Mouse (Mus musculus): ENCODE measurements around the gene Gm49396. TPM values are rescaled to one million over a fixed set of nuclear protein-coding genes. Genes with fewer than 3 reads are reported as not detected.

The Gm49396 gene
- 18.1 and 19.5 TPM in 2 replicates for polyA plus RNA-seq (2016; fragmentation: Nextera tagmentation; extraction: Ambion mirVana)

- peak within 1 kb of the TSS; percentile 76 for H3K4me3 ChIP-seq
- peak within 1 kb of the TSS; percentile 94 for H3K27ac ChIP-seq
- H3K4me2 ChIP-seq (replicated peaks), result peak within 1 kb of the TSS; percentile 82
- peaks cover 35% of the 10 kb centered on the region for H3K36me3 ChIP-seq
- peak; percentile 84 for ATAC-seq (ENCODE audit: low FRiP score)
- H3K9ac ChIP-seq, result peak within 1 kb of the TSS; percentile 85
- no peaks in the 10 kb centered on the region for H3K27me3 ChIP-seq
- WGBS, result under 1% methylated on average over 45 of the region's 45 CpGs
- H3K4me1 ChIP-seq, result peaks cover 20% of the 10 kb centered on the region
- H3K9me3 ChIP-seq (replicated peaks), result no peaks in the 10 kb centered on the region
Observed at GRCm38 (mm10) chr7:30563117-30563905, at the start of gene Gm49396, which contains the start of the genes U2af1l4 and Psenen. Gene Gm49396 (plus strand): TSS chr7:30563344. Gene U2af1l4 (plus strand): TSS chr7:30563301. Gene Psenen (minus strand): TSS chr7:30563627.

- WGBS, result 59% methylated on average over 24 of the region's 24 CpGs
- H3K9ac ChIP-seq, result no peak overlapping the region
- H3K36me3 ChIP-seq, result no peaks in the 10 kb centered on the region
- no peak overlapping the region for H3K4me2 ChIP-seq (replicated peaks)
- peaks cover 3% of the 10 kb centered on the region; the same call in 1 of the 2 replicates for H3K4me1 ChIP-seq
- H3K27ac ChIP-seq, result no peak overlapping the region
- ATAC-seq (ENCODE audit: low FRiP score), result no peak
- H3K9me3 ChIP-seq (replicated peaks), result no peaks in the 10 kb centered on the region
- no peaks in the 10 kb centered on the region for H3K27me3 ChIP-seq
- no peak overlapping the region for H3K4me3 ChIP-seq
Observed at GRCm38 (mm10) chr7:30515003-30515760, 48.0 kb upstream of the Gm49396 start.

DNA sequence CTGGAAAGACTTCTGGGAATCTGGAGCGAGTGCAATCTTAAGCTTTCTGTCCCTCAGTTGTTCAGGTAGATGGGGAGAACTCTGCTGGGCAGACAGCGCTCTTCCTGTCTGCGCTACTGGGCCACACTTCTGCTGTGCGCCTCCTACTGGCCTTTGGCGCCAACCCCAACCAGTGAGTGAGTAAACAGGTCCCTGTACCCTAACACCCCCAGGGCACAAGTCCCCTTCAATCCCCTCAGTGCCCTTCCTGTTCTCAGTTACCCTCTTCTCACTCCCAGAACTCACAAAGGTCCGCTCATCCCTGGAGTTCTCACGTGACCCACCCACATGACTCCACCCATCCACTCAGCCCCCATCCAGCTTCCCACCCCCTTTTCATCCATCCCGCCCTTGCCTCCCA lies 44.8 kb upstream of the Gm49396 start:
- Histone ChIP-seq H3K4me3 (no peak overlapping the region), H3K9ac (no peak overlapping the region), H3K36me3 (peaks cover 15% of the 10 kb centered on the region), H3K4me2 (replicated peaks) (no peak overlapping the region), H3K27me3 (no peaks in the 10 kb centered on the region), H3K27ac (no peak overlapping the region), H3K9me3 (replicated peaks) (no peaks in the 10 kb centered on the region), H3K4me1 (peaks cover 10% of the 10 kb centered on the region)
- WGBS, result 41% methylated on average over 8 of the region's 8 CpGs
- ATAC-seq (ENCODE audit: low FRiP score), result no peak

- Histone ChIP-seq H3K4me3 (no peak overlapping the region), H3K27ac (0 out of 2 replicates have a peak overlapping the region, but pooled peaks have one; percentile 52), H3K9me3 (replicated peaks) (no peaks in the 10 kb centered on the region), H3K4me1 (peaks cover 12% of the 10 kb centered on the region), H3K4me2 (replicated peaks) (no peak overlapping the region), H3K27me3 (no peaks in the 10 kb centered on the region; the same call in 1 of the 2 replicates), H3K36me3 (peaks cover 35% of the 10 kb centered on the region), H3K9ac (no peak overlapping the region)
- peak; percentile 6; the same call in 1 of the 2 replicates for ATAC-seq (ENCODE audit: low FRiP score)
- 59% methylated on average over 4 of the region's 4 CpGs for WGBS
Observed at GRCm38 (mm10) chr7:30520396-30520795, 42.7 kb upstream of the Gm49396 start.

DNA sequence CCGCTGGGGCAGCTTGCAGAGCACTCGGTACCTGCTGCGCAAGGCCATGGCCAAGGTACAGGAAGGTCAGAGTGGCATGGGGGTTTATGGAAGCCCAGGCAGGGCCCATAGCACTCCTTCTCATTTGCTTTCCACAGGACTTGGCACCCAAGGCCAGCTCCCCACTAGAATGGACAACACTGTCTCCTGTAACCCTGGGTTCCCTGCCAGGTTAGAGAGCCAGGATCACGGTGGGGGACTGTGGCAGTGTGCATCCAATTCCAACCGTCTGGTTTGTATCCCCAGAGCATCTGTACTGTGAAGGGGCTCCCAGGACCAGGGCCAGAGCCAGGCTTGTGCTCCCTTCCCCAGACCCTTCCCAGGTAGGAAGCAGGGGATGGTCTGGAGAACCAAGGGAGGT lies 42.3 kb upstream of the Gm49396 start:
- ATAC-seq (ENCODE audit: low FRiP score), result 0 out of 2 replicates have a peak, but pooled peaks have one; percentile 15
- H3K9me3 ChIP-seq (replicated peaks), result no peaks in the 10 kb centered on the region
- WGBS, result 68% methylated on average over 5 of the region's 5 CpGs
- no peak overlapping the region for H3K9ac ChIP-seq
- H3K4me2 ChIP-seq (replicated peaks), result no peak overlapping the region
- peaks cover 12% of the 10 kb centered on the region for H3K4me1 ChIP-seq
- no peaks in the 10 kb centered on the region; the same call in 1 of the 2 replicates for H3K27me3 ChIP-seq
- H3K27ac ChIP-seq, result peak overlapping the region; percentile 52; the same call in 1 of the 2 replicates
- peaks cover 39% of the 10 kb centered on the region for H3K36me3 ChIP-seq
- H3K4me3 ChIP-seq, result no peak overlapping the region

GRCm38 (mm10) chr7:30522871-30523270 lies 40.3 kb upstream of the Gm49396 start:
- Histone ChIP-seq H3K4me2 (replicated peaks) (no peak overlapping the region), H3K9me3 (replicated peaks) (no peaks in the 10 kb centered on the region), H3K36me3 (peaks cover 60% of the 10 kb centered on the region), H3K4me3 (no peak overlapping the region), H3K4me1 (peaks cover 27% of the 10 kb centered on the region), H3K9ac (no peak overlapping the region), H3K27ac (no peak overlapping the region), H3K27me3 (no peaks in the 10 kb centered on the region; the same call in 1 of the 2 replicates)
- no peak for ATAC-seq (ENCODE audit: low FRiP score)
- 77% methylated on average over 10 of the region's 10 CpGs for WGBS

DNA sequence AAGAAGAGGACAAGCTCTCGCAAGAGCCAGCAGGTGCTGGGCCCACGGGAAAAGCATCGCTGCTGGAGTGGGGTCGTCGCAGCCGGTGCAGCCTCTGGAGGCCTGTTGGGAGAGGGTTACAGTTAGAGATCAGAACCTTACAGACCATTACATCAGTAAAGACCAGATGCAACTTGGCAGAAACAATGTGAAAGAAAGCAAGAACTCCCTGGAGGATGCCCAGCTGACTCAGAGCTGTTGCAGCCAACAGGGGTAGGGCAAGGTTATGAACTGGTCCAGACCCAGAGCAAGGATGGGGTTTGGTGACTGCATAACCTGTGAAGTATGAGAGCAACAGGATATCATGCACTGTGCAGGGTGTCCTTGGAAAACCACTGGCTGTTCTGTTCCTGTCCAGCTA lies 38.7 kb upstream of the Gm49396 start:
- WGBS, result 72% methylated on average over 6 of the region's 6 CpGs
- Histone ChIP-seq H3K4me1 (peaks cover 27% of the 10 kb centered on the region), H3K9ac (no peak overlapping the region), H3K9me3 (replicated peaks) (no peaks in the 10 kb centered on the region), H3K27ac (no peak overlapping the region), H3K27me3 (no peaks in the 10 kb centered on the region; the same call in 1 of the 2 replicates), H3K36me3 (peaks cover 76% of the 10 kb centered on the region), H3K4me2 (replicated peaks) (no peak overlapping the region), H3K4me3 (no peak overlapping the region)
- no peak for ATAC-seq (ENCODE audit: low FRiP score)

DNA sequence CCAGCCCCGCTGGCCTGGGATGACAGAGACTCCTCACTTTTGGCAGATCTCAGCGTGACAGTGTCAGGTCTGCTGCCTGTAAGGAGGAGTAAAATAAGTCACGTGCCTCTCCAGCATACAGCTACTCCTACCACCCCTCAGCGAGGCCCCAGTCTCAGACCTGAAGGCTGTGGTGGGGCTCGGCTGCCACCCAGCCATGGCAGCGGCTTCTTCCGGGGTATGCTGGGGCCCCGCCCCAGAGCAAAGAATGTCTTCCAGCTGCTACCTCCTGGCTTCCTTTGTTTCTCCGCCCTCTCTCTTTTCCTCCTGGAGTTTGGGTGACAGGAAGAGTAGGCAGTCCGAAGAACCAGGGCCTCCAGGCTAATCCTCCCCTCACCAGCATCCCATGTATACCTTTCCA lies 37.2 kb upstream of the Gm49396 start:
- 30% methylated on average over 10 of the region's 10 CpGs for WGBS
- Histone ChIP-seq H3K27ac (peak overlapping the region; percentile 36; the same call in 1 of the 2 replicates), H3K4me3 (no peak overlapping the region), H3K36me3 (peaks cover 90% of the 10 kb centered on the region), H3K9me3 (replicated peaks) (no peaks in the 10 kb centered on the region), H3K4me1 (peaks cover 24% of the 10 kb centered on the region), H3K27me3 (no peaks in the 10 kb centered on the region; the same call in 1 of the 2 replicates), H3K4me2 (replicated peaks) (no peak overlapping the region), H3K9ac (0 out of 2 replicates have a peak overlapping the region, but pooled peaks have one; percentile 33)
- ATAC-seq (ENCODE audit: low FRiP score), result no peak

GRCm38 (mm10) chr7:30526399-30526798 lies 36.7 kb upstream of the Gm49396 start:
- peaks cover 95% of the 10 kb centered on the region for H3K36me3 ChIP-seq
- peaks cover 24% of the 10 kb centered on the region for H3K4me1 ChIP-seq
- no peaks in the 10 kb centered on the region for H3K9me3 ChIP-seq (replicated peaks)
- ATAC-seq (ENCODE audit: low FRiP score), result no peak
- no peaks in the 10 kb centered on the region; the same call in 1 of the 2 replicates for H3K27me3 ChIP-seq
- H3K27ac ChIP-seq, result peak overlapping the region; percentile 36; the same call in 1 of the 2 replicates
- no peak overlapping the region for H3K4me3 ChIP-seq
- H3K9ac ChIP-seq, result peak overlapping the region; percentile 33; the same call in 1 of the 2 replicates
- 24% methylated on average over 17 of the region's 17 CpGs for WGBS
- no peak overlapping the region for H3K4me2 ChIP-seq (replicated peaks)

GRCm38 (mm10) chr7:30526981-30527380 lies 36.2 kb upstream of the Gm49396 start:
- Histone ChIP-seq H3K36me3 (peaks cover 99% of the 10 kb centered on the region), H3K9ac (peak overlapping the region; percentile 33; the same call in 1 of the 2 replicates), H3K4me1 (peaks cover 29% of the 10 kb centered on the region), H3K27ac (no peak overlapping the region), H3K4me3 (no peak overlapping the region), H3K9me3 (replicated peaks) (no peaks in the 10 kb centered on the region), H3K4me2 (replicated peaks) (no peak overlapping the region), H3K27me3 (no peaks in the 10 kb centered on the region; the same call in 1 of the 2 replicates)
- ATAC-seq (ENCODE audit: low FRiP score), result no peak
- WGBS, result 85% methylated on average over 14 of the region's 14 CpGs

DNA sequence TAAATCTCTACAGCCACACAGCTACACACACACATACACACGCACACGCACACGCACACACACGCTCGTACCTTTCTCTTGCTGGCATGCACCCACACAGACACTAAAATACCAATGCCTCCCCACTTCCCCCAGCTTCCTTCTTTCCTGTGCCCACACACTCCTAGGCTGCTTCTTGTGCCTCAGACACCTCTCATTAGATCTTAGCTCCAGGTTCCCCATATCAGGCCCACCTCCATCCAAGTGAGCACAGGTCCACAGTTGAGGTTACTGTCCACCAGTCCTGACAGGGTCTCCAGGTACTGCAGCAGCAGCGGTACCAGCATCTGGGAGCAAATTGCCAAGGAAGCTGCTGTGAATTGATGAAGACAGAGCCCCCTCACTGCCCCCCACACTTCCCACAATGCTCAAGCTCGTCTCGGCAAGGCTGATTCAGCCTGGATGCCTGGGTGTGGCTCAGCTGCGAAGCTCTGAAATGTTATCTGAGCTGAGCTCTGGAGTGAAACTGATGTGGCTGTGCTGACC lies 31.8 kb upstream of the Gm49396 start:
- peak overlapping the region; percentile 14 for H3K4me3 ChIP-seq

More for the DNA sequence above, 31.8 kb upstream of the Gm49396 start:
- Histone ChIP-seq H3K9ac (peak overlapping the region; percentile 46), H3K27me3 (no peaks in the 10 kb centered on the region), H3K27ac (no peak overlapping the region; the same call in 1 of the 2 replicates), H3K36me3 (peaks cover 64% of the 10 kb centered on the region), H3K4me1 (peaks cover 43% of the 10 kb centered on the region), H3K9me3 (replicated peaks) (no peaks in the 10 kb centered on the region), H3K4me2 (replicated peaks) (peak overlapping the region; percentile 13)
- no peak for ATAC-seq (ENCODE audit: low FRiP score)
- WGBS, result 84% methylated on average over 9 of the region's 9 CpGs

Data from hindbrain, embryonic 12.5 days (tissue).